Mouse (Mus musculus): Measurements from ENCODE around the gene Sec14l3.

The Sec14l3 gene

DNA sequence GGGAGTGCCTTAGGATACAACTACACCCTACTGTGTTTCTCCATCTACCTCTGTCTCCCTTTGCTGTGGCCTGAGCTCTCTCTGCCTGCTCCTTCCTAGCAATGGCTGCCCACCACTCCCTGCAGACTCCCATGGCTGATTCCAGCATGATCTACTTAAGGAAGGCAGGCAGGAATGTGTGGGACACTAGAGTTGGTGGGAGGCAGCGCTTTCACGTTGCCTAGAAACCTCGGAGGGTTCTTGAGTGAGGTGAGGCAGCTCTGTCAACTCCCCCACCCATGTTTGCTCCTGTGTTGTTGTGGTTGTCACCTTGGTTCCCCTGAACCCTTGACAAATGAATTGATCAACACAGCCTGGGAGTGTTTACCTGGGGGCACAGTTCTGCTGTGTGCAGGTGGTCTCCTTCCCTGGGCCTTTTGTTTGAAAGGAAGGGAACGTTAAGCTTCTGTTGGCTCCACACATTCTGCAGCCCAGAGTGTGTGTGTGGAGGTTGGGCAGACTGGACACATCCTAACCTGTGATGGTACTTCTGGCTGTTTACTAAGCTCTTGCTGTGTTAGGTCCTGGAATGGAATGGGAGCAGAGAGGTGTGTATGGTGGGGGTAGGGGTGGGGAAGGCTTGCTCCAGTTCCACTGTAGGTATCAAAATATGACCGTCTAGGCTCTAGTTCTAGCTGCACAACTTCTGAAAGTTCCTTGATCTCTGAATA is 3.6 kb upstream of the Sec14l3 start:
- DNase-seq: no peak

DNA sequence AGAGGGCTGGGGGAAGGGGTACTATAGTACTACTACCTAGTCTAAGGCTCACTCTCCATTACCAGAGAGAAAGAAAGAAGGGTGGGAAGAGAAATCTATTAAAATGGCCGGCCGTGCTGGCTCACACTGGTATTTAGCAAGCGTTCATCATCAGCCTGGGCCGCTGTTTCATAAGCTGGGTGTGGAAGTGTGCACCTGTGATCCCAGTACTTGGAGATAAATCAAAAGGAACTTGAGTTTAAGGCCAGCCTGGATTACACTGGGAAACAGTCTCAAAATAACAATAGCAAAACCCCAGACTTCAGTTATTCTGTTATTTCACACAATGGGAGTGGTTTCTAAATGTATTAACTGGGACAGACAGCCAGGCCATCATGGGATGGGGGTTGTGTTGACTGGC is 2.1 kb upstream of the Sec14l3 start:
- DNase-seq: no peak

DNA sequence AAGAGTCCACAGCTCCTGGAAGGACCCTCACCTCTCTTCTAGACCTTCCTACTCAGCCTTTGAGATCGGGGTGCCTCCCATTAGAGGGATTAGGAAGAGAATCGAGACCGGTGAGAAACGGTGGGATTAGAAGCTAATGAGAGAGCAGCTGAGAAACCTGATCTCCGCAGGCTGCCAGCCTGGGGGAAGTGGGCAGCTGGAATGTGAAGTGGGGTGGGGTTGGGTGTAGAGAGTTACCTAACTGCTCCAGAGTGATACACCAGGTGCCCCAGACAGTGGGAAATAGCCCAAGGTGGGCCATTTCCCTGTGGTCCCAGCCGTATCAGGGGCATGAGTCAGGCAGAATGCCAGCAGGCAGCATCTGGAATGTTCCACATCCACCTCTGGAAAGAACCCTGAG is 1.7 kb upstream of the Sec14l3 start:
- DNase-seq: no peak

DNA sequence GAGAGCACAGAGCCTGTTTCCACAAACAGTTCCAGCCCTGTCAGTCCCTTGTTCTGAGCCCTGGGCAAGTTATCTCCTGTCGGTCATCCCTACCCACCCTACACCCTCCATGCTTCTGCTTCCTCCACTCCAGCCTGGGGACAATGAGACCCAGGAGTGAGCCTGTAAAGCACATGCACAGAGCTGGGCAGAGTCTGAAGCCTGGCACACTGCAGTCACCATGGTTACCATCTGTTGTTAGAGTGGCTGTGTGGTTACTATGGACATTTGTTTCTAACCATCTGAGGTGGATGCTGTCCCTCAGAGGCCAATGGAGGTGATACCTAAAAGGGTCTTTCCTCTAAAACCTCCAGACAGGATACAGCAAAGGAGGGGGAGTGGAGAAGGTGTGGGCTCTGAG is 5.0 kb downstream of the Sec14l3 start:
- DNase-seq: no peak

DNA sequence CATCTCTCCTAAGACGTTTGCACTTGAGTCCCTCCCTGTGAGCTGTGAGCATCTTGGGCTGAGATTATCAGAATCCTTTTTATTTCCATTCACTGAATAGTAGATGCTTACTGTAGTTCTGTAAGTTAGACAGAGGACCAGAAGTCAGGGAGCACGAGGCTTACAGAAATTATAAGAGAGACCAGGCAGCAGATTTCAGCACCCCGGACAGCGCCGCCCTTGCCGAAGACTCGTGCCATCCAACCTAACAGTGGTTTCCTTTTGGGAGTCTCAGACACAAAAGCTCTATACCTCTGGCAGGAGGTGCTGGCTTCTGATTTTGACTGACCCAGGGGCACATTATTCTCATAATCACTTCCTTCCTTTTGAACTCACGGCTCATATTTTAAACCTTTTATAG is 12.0 kb downstream of the Sec14l3 start:
- no peak for DNase-seq

DNA sequence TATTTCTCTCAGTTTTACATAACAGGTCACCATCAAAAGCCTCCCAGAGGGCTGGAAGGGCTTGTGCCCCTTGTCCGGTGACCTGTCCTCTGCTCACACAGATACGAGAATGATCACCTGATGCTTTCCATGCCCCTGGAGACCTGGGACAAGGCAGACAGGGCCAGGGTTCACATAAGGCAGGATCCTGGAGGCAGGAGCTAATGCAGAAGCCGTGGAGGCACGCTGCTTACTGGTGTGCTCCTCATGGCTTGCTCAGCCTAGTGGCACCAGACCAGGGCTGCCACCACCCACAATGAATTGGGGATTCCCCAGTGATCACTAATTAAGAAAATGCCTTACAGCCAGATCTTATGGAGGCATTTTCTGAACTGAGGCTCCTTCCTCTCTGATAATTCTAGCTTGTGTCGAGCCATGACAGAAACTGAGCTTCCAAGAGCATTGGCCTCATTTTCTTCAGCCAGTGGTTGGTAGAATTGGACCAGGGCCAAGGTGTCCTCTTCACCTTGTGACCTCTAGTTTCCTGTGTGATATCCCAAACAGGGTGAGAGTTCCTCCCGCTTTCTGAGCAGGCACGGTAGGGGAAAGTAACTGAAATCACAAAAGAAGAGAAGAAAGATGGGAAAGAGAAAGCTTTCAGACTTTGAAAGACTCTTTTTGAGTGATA is 13.8 kb downstream of the Sec14l3 start:
- no peak for DNase-seq

DNA sequence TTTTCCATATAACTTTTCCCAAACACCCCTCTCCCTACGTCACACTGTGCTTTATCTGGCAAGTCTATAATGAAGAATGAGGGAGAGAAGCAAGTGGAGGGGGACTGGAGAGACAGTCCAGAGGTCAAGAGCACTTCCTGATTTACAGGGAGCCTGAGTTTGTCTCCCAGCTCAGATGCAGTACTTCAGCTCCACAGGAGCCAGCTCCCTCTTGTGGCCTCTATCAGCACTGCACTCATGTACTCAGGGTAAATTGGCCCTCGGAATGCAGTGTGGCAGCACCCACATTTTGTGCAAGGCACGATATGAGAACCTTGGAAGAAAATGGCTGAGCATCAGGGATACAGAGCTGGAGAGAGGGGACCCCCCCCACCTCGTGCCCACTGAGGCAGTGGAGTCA is 15.6 kb downstream of the Sec14l3 start:
- DNase-seq: no peak

DNA sequence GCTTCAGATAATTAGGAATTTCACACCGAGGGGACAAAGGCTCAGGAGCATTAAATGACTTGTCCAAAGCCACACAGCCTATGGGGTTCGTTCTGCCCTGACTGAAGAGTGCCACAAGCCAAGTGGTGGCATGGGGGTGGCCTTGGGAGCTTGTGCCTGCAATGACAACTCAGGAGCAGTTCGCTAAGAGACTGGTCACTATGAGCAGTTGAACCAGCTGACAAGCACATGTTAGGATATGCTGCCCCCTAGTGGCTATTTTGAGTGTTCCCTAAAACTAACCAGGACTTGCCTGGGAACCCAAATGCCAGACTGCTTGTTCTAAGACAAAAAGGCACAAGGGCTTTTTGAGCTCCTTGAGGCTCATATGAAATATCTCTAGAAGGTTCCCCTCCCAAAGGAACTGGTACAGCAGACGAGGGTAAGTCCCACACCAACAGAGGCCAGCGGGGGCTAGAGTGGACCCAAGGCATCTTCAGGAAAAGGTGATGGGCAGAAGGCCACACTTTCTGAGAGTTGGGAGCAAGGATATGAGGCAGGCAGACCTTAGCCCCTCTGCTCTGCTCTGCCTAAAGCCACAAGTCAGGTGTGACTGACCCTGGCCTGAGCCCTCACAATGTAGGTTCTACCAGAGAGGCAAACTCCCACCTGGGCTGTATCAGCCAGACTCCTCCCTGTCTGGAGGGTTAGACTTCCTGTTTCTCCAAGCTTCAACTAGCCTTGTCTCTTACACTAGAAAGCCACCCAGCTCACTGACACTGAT is 18.9 kb downstream of the Sec14l3 start:
- DNase-seq: peak; percentile 91

DNA sequence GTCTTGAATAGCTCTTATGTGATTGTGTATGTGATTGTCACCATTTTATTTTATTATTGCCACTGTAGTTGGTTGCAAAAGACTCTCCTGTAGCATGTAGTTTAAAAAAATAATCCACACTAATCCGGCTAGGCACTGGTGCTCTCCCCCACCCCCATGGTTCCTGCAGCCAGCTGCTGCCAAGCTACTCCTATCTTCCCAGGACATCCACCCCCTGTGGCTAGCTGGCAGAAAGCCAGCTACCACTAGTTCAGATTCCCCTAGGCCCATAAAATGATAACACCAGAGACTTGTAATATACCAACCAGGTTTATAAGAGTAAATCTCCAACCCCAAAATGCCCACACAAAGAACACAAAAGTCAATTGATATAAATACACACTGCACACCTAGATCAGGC is 21.6 kb downstream of the Sec14l3 start:
- DNase-seq: no peak

DNA sequence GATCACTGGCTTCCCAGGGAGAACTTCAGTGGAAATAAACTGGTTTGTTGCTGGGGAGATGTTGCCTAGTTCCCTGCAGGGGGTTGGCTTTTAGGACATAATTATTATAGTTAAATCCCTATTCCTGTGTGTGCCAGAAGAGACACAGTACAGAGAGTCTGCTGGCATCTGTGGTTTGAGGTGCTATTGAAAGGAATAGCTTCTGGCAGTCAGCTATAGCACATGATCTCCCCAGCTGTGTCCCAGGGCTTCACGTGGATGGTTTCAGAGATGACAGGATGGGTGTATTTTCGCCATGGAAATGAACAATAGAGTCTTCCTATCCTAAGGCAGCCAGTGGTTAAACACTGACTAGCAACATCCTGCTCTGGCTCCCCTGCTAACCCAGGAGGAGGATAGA is 22.6 kb downstream of the Sec14l3 start:
- DNase-seq: no peak

DNA sequence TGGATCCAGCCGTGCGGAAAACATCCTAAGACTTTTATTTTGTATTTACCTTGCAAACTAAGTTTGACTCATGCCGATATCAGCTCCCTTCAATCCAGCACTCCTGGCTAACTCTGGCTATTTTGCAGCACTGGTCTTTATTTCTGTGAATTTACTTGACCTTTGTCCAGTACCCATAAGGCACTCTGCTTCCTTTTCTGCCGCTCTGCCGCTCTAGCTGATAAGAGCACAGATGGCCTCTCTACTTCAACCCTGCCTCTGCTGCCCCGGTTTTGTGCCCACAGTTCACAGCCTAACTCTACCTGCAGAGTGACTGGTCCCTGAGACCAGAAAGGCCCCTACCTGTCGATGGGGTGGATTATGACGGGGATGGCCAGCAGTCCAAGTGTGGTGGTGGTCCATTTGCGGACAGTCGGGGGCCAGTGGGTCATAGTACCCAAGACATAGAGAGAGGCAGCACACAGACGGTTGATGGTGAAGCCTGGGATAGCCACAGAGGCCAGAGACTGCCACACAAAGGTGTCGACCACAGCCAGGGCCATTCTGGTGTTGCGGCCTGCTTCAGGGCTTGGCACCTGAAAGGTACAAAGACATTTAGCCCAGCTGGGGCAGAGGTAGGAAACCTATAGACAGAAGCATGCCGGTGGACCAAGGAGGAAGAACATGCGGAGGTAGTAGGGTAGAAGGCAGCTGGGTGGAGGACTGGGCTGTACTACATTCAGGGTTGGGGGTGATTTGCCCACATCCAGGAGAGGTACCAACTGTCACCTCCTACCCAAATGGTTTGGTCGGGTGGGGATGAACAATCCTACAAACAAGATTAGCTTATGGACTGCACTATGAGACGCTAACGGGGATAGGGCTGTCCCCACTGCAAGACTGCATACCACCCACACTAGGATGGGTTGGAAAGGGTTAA is 29.1 kb downstream of the Sec14l3 start:
- peak; percentile 90 for DNase-seq

DNA sequence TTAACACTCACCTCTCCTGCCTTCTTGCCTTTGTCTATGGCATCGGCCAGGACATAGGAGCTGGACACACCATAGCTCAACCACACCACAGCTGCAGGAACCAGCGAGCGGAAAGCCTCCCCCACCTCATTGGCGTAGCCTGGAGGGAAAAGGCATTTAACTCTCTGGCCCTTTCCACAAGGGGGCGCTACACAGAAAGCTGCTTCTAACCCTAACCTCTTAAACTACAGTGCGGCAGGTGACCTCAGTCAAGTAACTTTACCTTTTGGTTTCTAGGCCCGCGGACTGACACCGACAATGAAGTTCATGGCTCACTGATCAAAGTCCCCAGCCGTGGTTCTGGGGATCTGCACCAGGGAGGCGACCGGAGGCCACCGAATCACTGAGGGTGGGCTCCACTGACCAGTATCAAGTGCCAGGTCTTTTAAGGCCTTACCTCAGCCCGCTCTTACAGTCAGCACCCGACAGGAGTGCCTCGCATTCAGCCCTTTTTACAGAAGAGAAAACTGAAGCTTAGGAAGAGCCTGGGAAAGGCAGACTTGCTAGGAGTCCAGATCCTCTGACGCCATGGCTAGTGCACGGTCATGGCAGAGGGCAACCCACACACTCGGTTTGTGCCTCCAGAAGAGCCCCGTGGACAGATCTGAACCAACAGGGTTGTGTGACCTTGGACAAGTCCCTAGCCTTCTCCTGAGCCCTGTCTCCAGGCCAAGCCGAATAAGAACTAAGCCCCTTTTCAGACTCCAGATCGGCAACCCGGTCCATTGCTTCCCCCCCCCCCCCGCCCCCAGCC is 29.9 kb downstream of the Sec14l3 start:
- DNase-seq: peak; percentile 93

DNA sequence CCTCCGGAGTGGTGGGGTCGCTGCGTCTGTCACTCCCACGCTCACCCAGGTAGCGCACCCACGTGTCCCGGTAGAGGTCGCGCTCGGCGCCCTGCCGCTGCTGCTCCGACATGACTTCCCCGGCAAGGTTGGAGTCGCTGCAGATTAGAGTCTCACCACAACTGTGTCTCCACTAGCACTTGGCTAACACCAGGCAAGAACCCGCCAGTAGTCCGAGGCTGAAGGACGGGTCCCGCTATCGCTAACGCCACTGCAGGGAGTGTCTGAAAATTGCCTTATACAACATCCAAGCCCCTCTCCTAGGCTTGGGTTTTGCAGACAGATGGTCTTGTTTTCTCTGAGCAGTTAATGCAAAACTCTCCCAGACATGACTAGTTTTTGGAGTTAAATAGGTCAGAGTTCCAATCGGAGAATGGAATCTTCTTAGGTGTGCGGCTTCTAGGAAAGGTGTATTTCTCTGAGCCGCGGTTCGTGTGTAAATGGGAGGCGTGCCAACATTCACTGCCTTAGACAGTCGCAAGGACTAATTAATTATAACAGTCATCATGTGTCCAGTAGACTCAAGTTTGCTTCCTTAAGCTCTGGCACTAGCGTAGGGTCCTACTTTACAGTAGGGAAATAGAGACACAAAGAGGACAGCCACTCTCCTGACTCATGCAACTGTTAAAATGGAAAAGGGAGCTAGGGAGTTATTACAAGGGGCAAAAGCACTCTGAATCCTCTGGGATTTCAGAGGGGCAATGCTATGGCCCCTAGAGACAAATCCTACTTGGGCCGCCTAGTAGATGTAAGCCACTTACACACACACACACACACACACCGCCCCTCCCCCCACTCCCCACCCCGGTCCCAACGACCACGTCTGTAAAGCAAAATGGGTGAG is 30.8 kb downstream of the Sec14l3 start, which contains the start of gene Mtfp1:
Mtfp1 (minus strand) TSS at position 275 of the 883 bp plus-strand sequence.
- DNase-seq: peak; percentile 97

DNA sequence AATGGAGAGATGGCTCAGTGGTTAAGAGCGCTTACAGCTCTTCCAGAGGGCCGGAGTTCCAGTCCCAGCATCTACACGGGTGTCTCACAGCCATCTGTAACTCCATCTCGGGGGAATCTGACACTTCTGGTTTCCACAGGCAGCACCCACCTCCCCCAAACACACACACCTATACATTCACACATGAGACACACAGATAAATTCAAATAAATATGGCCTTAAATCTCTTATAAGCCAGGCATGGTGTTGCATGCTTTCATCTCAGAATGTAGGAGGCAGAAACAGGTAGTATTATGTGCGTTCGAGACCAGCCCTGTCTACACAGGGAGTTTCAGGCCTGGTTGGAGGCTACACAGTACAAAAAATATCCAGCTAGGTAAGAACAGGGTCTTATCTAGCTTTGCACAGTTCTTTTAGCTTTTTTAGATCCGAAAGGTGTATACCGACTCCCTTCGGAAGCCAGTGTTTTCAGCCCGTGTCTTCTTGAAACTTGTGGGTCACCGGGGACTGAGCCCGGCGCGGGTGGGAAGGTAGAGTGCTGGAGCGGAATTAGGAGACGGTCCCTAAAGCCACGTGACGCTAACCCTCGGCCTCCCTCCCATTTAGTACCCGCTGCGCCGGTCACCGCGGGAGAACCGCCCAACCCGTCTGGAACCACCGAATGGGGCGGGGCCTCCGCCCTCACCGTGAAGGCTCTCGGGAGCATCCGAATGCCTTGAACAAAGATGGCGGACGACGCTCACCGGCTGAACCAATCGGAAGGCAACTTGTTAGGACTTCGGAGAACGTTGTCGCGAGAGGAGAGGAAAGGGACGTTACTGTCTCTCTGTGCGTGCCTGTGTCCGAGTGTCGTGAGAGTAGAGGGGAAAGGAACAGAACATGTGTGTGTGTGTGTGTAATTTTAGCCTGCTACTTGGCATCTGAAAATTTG is 31.7 kb downstream of the Sec14l3 start:
- DNase-seq: peak; percentile 100

DNA sequence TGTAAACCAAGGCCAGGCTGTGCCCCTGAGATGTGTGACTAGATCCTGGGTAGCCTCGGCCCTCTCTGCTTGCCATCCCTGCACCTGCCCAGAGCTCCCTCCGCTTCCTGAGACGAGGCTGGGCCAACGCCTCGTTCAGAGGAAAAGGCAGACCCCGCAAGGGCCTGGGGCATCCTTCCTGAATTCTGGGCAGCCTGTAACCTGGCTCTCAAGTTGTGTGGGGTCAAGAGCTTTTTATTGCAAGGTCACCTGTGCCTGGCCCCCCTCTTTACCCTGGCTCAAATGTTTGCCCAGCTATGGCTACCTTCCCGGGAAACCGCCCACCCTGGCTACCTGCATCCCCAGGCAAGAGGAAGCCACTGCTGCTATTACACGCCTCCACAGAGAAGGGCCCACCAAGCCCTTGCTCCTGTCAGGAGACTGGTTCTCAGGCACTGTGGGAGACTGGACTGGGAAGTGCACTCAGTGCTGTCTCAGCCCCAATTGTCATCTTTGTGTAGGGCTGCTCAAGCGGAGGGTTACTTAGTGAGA is 32.5 kb downstream of the Sec14l3 start:
- DNase-seq: peak; percentile 94

DNA sequence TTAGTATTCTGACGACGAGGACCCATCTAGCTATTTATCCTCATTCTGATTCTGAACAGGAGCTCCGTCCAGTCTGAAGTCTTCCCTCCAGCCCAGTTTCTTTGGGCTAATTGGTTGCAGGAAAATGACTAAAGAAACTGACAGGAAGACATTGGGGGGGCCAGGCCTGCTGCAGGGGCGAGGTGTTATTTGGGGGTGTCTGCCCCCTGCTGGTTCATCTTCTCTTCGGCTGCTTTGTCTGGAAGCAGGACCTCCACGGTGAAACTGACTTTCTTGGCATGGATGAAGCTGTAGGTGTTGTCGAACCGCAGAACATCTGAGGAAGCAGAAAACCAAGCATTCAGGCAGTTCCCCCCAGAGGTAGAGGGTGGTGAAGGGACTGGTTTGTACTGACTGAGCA is 33.5 kb downstream of the Sec14l3 start:
- no peak for DNase-seq

DNA sequence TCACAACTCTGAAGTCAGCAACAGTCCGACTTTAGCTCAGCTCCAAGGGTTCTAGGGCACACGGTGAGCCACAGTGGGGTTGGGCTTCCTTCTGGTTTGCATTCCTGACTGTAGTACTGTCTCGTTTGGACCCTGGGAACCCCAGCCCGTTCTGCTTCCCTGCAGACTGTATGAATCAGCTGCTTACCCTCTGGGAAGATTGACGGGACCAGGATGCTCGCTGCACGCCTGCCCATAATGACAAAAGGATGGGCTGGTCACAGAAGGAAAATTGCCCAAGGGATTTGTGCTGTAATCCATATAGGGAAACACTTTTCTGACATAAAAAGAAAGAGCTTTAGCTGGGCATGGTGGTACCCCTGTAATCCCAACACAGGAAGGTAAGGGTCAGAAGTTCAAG is 34.2 kb downstream of the Sec14l3 start:
- DNase-seq: no peak

DNA sequence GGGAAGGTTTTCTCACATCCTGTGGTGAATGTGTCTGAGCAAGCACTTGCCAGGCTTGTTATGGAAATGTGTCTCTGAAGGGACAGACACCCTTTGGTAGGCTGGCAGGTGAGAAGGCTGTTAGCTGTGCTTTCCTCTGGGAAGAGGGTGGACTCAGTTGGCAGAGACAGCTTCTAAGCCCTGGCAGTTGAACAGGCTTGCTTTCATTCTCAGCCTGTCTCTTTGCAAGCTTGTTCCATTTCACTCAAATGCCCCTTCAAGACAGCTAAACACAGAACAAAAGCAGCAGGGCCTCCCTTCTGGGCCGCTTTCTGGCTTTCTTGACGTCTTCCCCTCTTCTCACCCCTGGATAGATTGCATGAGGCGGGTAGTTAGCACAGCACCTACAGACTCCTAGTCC is 34.8 kb downstream of the Sec14l3 start:
- no peak for DNase-seq

DNA sequence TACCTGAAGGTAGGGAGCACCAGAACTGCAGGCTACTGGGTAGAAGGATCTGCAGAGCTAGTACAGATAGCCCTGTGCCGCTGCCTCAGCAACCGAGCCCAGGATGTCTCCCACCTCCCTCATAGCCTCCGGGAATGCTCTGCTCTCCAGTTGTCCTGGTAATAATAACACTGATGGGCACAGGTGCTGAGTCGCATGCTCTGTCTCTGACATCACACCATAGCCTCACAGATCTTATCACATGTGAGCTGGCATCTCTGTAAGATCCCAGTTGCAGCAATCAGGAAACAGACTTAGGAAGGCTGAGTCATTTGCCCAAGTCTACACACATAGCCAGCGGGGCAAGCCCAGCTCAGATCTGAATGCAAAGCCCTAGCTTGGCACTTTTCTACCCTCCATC is 37.2 kb downstream of the Sec14l3 start:
- DNase-seq: no peak

DNA sequence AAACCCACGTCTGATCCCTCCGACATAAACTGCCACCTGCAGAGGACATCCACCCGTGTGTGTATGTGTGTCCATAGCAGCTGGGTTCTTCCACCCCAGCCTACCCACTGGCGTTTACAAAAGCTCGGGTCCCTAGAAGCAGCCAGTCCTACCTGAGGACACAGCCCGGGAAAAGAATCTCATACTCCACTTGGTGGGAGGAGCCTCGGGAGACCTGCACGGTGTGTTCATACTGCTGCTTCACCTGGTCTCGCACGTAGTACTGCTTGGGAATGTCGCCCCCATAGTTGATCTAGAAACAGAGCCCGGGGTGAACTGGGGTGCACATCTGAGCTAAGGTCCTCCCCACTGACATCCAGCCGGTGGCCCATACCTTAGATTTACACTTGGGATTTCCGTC is 38.9 kb downstream of the Sec14l3 start:
- no peak for DNase-seq
